Mouse (Mus musculus) erythroblast, embryonic 14.5 days (primary cell): ENCODE measurements around the gene Adcy1.

Experiments
- GATA1 ChIP-seq: IDR thresholded peaks from 2 replicates; pipeline ENCODE4 v1.6.1; 2012; ENCODE audit warnings: low read length, inconsistent platforms, mixed read lengths
- TAL1 ChIP-seq: IDR thresholded peaks from 3 replicates; pipeline ENCODE4 v1.6.1; 2012; ENCODE audit warnings: low read length, inconsistent platforms, mixed read lengths

DNA sequence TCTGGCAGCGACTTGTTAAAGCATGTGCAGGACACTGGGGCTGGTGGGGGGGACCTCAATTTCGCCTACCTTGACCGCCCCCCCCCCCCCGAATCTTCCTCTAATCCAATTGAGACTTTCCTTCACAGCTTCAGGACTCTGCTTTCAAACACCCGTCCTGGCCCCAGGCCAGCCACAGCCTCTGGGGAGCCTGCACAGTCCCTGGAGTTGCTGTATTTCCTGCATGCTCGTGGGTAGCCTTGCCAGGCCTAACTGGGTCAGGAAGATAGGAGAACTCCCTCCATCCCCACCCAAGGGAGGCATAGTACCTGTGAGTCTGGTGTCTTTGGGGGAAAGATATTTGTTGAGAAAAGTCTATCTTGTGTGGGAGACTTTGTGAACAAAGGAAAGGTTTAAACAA lies 50.4 kb downstream of the Adcy1 start:
- TF ChIP-seq GATA1: no peak
- TF ChIP-seq TAL1: no peak
